Mouse (Mus musculus): ENCODE results near the gene Dnah10. TPM values are rescaled to one million over a fixed set of nuclear protein-coding genes. Genes with fewer than 3 reads are reported as not detected.

Dnah10 gene
- polyA plus RNA-seq, 2 experiments from 2014 or later, result 0.10 TPM; not detected in 1

DNA sequence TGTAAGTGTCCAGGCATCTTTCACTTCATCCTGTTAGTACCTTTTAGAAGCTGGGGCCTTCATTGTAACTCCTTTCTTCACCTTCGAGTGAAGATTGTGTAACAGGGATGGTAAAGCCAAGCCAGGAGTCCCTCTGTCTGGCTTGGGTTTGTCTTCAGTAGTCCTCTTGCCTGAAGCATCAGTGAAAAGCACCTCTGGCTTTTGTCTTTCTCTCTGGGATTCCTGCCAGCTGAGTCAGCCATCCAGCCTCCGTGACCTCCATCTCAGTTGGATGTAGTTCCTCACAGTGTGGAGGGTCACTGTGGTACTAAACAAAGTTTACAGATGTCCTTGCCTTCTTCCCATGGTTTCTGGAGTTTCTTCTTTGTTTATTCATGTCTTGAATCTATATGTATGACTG lies 147.1 kb downstream of the Dnah10 start:
- ATAC-seq, result no peak

- ATAC-seq, result peak; percentile 45
Measured at GRCm38 (mm10) chr5:124873096-124873495, 148.2 kb downstream of the Dnah10 start.

GRCm38 (mm10) chr5:124873890-124874601 lies 149.2 kb downstream of the Dnah10 start:
- no peak for ATAC-seq

GRCm38 (mm10) chr5:124879251-124879650 lies 154.4 kb downstream of the Dnah10 start:
- ATAC-seq, result no peak

DNA sequence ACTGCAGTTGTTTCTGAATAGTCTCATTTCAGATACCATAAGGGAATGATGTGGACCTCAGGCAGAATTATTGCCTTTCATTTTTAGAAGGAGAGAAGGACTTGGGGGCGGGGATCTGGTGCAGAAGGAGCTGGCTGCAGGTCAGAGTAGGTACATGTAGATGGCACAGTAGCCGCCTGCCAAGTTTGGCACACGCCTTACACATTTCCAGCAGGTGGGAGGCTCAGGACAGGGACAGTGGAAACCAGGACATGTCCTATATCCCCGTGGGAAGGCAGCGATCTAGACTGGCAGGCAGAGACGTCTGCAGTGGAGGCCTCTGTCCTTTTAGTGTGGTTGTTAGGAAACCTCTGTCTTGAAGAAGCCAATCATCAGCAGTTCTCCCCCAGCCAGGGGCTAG lies 154.9 kb downstream of the Dnah10 start:
- no peak for ATAC-seq

DNA sequence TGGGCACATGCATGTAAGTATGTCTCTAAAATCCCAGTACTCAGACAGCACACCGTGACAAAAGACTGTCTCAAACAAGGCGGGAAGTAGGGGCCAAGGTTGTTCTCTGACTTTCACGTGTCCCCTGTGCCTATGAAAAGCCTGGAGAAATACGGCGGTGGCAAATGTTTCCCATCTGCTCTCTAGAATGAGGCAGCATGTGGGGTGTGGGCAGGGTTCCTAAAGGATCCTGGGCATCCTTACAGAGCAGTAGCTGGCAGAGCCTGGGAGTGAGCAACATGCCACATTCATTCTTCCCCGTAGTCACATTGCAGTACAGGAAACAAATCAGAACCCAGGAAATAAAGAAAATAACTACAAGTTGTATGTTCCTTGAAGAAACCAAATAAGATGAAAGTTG lies 159.0 kb downstream of the Dnah10 start:
- ATAC-seq, result no peak

Other genes starting within 250 kb of the Dnah10 start
- 10 to 100 TPM; 51.3 to 54.0 TPM for gene Rilpl2, start 246.7 kb upstream of the Dnah10 start, polyA plus RNA-seq (2017; shearing (Covaris generic))
- 10 to 100 TPM in 1 of 2 experiments, 1 to 10 TPM in 1; 4.7 to 14.2 TPM for gene Snrnp35, start 242.0 kb upstream of the Dnah10 start, polyA plus RNA-seq (2017; shearing (Covaris generic))
- 1 to 10 TPM in 1 of 2 experiments, under 1 TPM in 1; 0.62 to 1.1 TPM for gene Rilpl1, start 193.7 kb upstream of the Dnah10 start, polyA plus RNA-seq (2017; shearing (Covaris generic))
- 10 to 100 TPM; 35.7 to 51.2 TPM for gene Tmed2, start 184.4 kb upstream of the Dnah10 start, polyA plus RNA-seq (2017; shearing (Covaris generic))
- 10 to 100 TPM; 17.2 to 22.9 TPM for gene Ddx55, start 172.2 kb upstream of the Dnah10 start, polyA plus RNA-seq (2017; shearing (Covaris generic))
- 10 to 100 TPM; 45.0 to 45.7 TPM for gene Eif2b1, start 146.0 kb upstream of the Dnah10 start, polyA plus RNA-seq (2017; shearing (Covaris generic))
- 10 to 100 TPM; 57.1 to 69.8 TPM for gene Gtf2h3, start 145.9 kb upstream of the Dnah10 start, polyA plus RNA-seq (2017; shearing (Covaris generic))
- 10 to 100 TPM; 31.0 to 57.7 TPM for gene Atp6v0a2, start 96.5 kb upstream of the Dnah10 start, polyA plus RNA-seq (2017; shearing (Covaris generic))
- gene Ccdc92, start 137.3 kb downstream of the Dnah10 start, polyA plus RNA-seq (2017; shearing (Covaris generic)), result 1 to 10 TPM; 3.1 to 3.7 TPM
- 10 to 100 TPM in 1 of 2 experiments, 1 to 10 TPM in 1; 8.3 to 11.2 TPM for gene Zfp664, start 137.6 kb downstream of the Dnah10 start, polyA plus RNA-seq (2017; shearing (Covaris generic))